Mouse (Mus musculus): ENCODE results near the gene Nr0b1. TPM values are rescaled to one million over a fixed set of nuclear protein-coding genes. Genes with fewer than 3 reads are reported as not detected.

Nr0b1 gene
- polyA plus RNA-seq (2015; fragmentation: Nextera tagmentation; extraction: Ambion mirVana), result not detected in 2 replicates

- H3K4me1 ChIP-seq (ENCODE audit: insufficient read depth, low read depth, low read length), result no peaks in the 10 kb centered on the region
- DNase-seq (ENCODE audit: low spot score), result no peak
- H3K4me2 ChIP-seq (replicated peaks; ENCODE audit: low read depth, low read length), result no peak within 1 kb of the TSS
- no peaks in the 10 kb centered on the region for H3K9me3 ChIP-seq (ENCODE audit: low read length)
- H3K4me3 ChIP-seq (ENCODE audit: low read depth, low read length), result no peak within 1 kb of the TSS
- H3K27ac ChIP-seq (ENCODE audit: low read length), result no peak within 1 kb of the TSS
- H3K36me3 ChIP-seq (ENCODE audit: insufficient read depth, low read length), result no peaks in the 10 kb centered on the region
- TF ChIP-seq CTCF (IDR thresholded peaks at IDR 0.05) (no peak), EP300 (IDR thresholded peaks at IDR 0.05) (no peak)
- WGBS, result 18% methylated on average over 37 of the region's 53 CpGs
- H3K27me3 ChIP-seq (replicated peaks; ENCODE audit: insufficient read depth, low read length), result no peaks in the 10 kb centered on the region
- ATAC-seq, result no peak
- no peak within 1 kb of the TSS for H3K9ac ChIP-seq (replicated peaks; ENCODE audit: low read depth)
Observed at GRCm38 (mm10) chrX:86191614-86192419, at the start of gene Nr0b1. Gene Nr0b1 (plus strand): TSS chrX:86191764.

GRCm38 (mm10) chrX:86187250-86187649 lies 4.3 kb upstream of the Nr0b1 start:
- H3K27ac ChIP-seq (ENCODE audit: low read length), result no peak overlapping the region
- H3K4me1 ChIP-seq (ENCODE audit: insufficient read depth, low read depth, low read length), result no peaks in the 10 kb centered on the region
- no peak for ATAC-seq
- no peak overlapping the region for H3K9ac ChIP-seq (replicated peaks; ENCODE audit: low read depth)
- TF ChIP-seq EP300 (IDR thresholded peaks at IDR 0.05) (no peak), CTCF (IDR thresholded peaks at IDR 0.05) (no peak)
- no peaks in the 10 kb centered on the region for H3K36me3 ChIP-seq (ENCODE audit: insufficient read depth, low read length)
- no peak overlapping the region for H3K4me2 ChIP-seq (replicated peaks; ENCODE audit: low read depth, low read length)
- H3K4me3 ChIP-seq (ENCODE audit: low read depth, low read length), result no peak overlapping the region
- WGBS, result 80% methylated on average over 2 of the region's 2 CpGs
- no peaks in the 10 kb centered on the region for H3K27me3 ChIP-seq (replicated peaks; ENCODE audit: insufficient read depth, low read length)
- no peak for DNase-seq (ENCODE audit: low spot score)
- no peaks in the 10 kb centered on the region for H3K9me3 ChIP-seq (ENCODE audit: low read length)

GRCm38 (mm10) chrX:86192420-86192994 lies 943 bp downstream of the Nr0b1 start:
- TF ChIP-seq EP300 (IDR thresholded peaks at IDR 0.05), result no peak
- TF ChIP-seq CTCF (IDR thresholded peaks at IDR 0.05), result no peak
- H3K9ac ChIP-seq (replicated peaks; ENCODE audit: low read depth), result no peak overlapping the region
- H3K27ac ChIP-seq (ENCODE audit: low read length), result no peak overlapping the region
- H3K9me3 ChIP-seq (ENCODE audit: low read length), result no peaks in the 10 kb centered on the region
- no peak for ATAC-seq
- no peaks in the 10 kb centered on the region for H3K4me1 ChIP-seq (ENCODE audit: insufficient read depth, low read depth, low read length)
- no peak overlapping the region for H3K4me3 ChIP-seq (ENCODE audit: low read depth, low read length)
- DNase-seq (ENCODE audit: low spot score), result no peak
- no peaks in the 10 kb centered on the region for H3K36me3 ChIP-seq (ENCODE audit: insufficient read depth, low read length)
- 18% methylated on average over 24 of the region's 25 CpGs for WGBS
- H3K4me2 ChIP-seq (replicated peaks; ENCODE audit: low read depth, low read length), result no peak overlapping the region
- H3K27me3 ChIP-seq (replicated peaks; ENCODE audit: insufficient read depth, low read length), result no peaks in the 10 kb centered on the region

GRCm38 (mm10) chrX:86193386-86193785 lies 1.8 kb downstream of the Nr0b1 start:
- Histone ChIP-seq H3K4me1 (ENCODE audit: insufficient read depth, low read depth, low read length) (no peaks in the 10 kb centered on the region), H3K9ac (replicated peaks; ENCODE audit: low read depth) (no peak overlapping the region), H3K36me3 (ENCODE audit: insufficient read depth, low read length) (no peaks in the 10 kb centered on the region), H3K4me3 (ENCODE audit: low read depth, low read length) (no peak overlapping the region), H3K27me3 (replicated peaks; ENCODE audit: insufficient read depth, low read length) (no peaks in the 10 kb centered on the region), H3K4me2 (replicated peaks; ENCODE audit: low read depth, low read length) (no peak overlapping the region), H3K9me3 (ENCODE audit: low read length) (no peaks in the 10 kb centered on the region), H3K27ac (ENCODE audit: low read length) (no peak overlapping the region)
- WGBS, result 42% methylated on average over 4 of the region's 4 CpGs
- ATAC-seq (no peak), DNase-seq (ENCODE audit: low spot score) (no peak)
- TF ChIP-seq EP300 (IDR thresholded peaks at IDR 0.05) (no peak), CTCF (IDR thresholded peaks at IDR 0.05) (no peak)

- no peak for DNase-seq (ENCODE audit: low spot score)
- H3K27ac ChIP-seq (ENCODE audit: low read length), result no peak overlapping the region
- no peaks in the 10 kb centered on the region for H3K36me3 ChIP-seq (ENCODE audit: insufficient read depth, low read length)
- no peaks in the 10 kb centered on the region for H3K27me3 ChIP-seq (replicated peaks; ENCODE audit: insufficient read depth, low read length)
- WGBS, result no CpG with 5 or more reads among the region's 1 CpGs
- TF ChIP-seq CTCF (IDR thresholded peaks at IDR 0.05), result no peak
- TF ChIP-seq EP300 (IDR thresholded peaks at IDR 0.05), result no peak
- no peaks in the 10 kb centered on the region for H3K4me1 ChIP-seq (ENCODE audit: insufficient read depth, low read depth, low read length)
- H3K4me3 ChIP-seq (ENCODE audit: low read depth, low read length), result no peak overlapping the region
- no peak for ATAC-seq
- no peak overlapping the region for H3K4me2 ChIP-seq (replicated peaks; ENCODE audit: low read depth, low read length)
- no peak overlapping the region for H3K9ac ChIP-seq (replicated peaks; ENCODE audit: low read depth)
- H3K9me3 ChIP-seq (ENCODE audit: low read length), result no peaks in the 10 kb centered on the region
Observed at GRCm38 (mm10) chrX:86237246-86237645, 45.7 kb downstream of the Nr0b1 start.

Other genes with a start within 250 kb of the Nr0b1 start
- gene Samt3, start 147.6 kb upstream of the Nr0b1 start, polyA plus RNA-seq (2015; fragmentation: Nextera tagmentation; extraction: Ambion mirVana), result not detected in 2 replicates
- not detected in 2 replicates for gene Mageb4, start 113.3 kb downstream of the Nr0b1 start, polyA plus RNA-seq (2015; fragmentation: Nextera tagmentation; extraction: Ambion mirVana)